Mouse (Mus musculus): ENCODE data around the gene Upf1. TPM values are rescaled to one million over a fixed set of nuclear protein-coding genes. Genes with fewer than 3 reads are reported as not detected.

The Upf1 gene
- polyA plus RNA-seq, 1 experiment from 2014 or later = 34.2 TPM

DNA sequence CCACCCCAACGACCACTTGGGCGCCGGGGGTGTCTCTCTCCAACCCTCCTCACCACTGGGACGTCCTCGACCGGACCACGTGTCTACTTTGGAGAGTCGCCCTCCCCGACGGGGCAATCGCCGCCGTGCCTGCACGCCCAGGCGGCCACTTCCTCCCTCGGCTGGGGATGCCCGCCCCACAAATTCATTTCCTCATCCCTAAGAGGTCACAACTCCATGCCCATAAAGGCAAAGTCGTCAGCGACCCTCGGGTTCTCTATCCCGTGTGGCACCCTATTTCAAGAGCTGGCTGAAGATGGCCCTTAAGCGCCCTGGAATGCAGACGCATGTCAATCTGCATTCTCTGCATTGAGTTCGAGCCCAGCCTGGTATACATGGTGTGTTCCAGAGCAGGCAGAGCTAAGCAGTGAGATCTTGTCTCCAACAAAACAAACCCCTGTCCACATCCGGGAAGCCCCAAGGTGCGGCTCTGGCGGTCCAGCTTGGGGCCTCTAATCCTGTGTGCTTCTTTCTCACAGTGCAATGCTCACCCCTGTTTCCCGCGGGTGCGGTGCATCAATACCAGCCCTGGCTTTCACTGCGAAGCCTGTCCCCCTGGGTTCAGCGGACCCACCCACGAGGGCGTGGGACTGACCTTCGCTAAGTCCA is 22.3 kb upstream of the Upf1 start:
- no peaks in the 10 kb centered on the region for H3K9me3 ChIP-seq (replicated peaks)
- H3K9ac ChIP-seq = no peak overlapping the region
- peaks cover 30% of the 10 kb centered on the region for H3K4me1 ChIP-seq
- no peaks in the 10 kb centered on the region for H3K36me3 ChIP-seq
- peak overlapping the region; percentile 36 for H3K4me3 ChIP-seq
- 8% methylated on average over 35 of the region's 35 CpGs for WGBS
- ATAC-seq (ENCODE audit: low FRiP score) = 0 out of 2 replicates have a peak, but pooled peaks have one; percentile 1
- no peak overlapping the region for H3K4me2 ChIP-seq (replicated peaks)
- H3K27ac ChIP-seq = no peak overlapping the region
- H3K27me3 ChIP-seq = peaks cover 94% of the 10 kb centered on the region

- Histone ChIP-seq H3K4me3 (peak overlapping the region; percentile 36), H3K27ac (no peak overlapping the region), H3K36me3 (no peaks in the 10 kb centered on the region), H3K9me3 (replicated peaks) (no peaks in the 10 kb centered on the region), H3K27me3 (peaks cover 90% of the 10 kb centered on the region), H3K4me1 (peaks cover 30% of the 10 kb centered on the region), H3K4me2 (replicated peaks) (peak overlapping the region; percentile 51), H3K9ac (no peak overlapping the region; the same call in 1 of the 2 replicates)
- ATAC-seq (ENCODE audit: low FRiP score) = peak; percentile 66
- WGBS = 1% methylated on average over 53 of the region's 53 CpGs
These were observed 21.3 kb upstream of the Upf1 start for GRCm38 (mm10) chr8:70374318-70374927.

DNA sequence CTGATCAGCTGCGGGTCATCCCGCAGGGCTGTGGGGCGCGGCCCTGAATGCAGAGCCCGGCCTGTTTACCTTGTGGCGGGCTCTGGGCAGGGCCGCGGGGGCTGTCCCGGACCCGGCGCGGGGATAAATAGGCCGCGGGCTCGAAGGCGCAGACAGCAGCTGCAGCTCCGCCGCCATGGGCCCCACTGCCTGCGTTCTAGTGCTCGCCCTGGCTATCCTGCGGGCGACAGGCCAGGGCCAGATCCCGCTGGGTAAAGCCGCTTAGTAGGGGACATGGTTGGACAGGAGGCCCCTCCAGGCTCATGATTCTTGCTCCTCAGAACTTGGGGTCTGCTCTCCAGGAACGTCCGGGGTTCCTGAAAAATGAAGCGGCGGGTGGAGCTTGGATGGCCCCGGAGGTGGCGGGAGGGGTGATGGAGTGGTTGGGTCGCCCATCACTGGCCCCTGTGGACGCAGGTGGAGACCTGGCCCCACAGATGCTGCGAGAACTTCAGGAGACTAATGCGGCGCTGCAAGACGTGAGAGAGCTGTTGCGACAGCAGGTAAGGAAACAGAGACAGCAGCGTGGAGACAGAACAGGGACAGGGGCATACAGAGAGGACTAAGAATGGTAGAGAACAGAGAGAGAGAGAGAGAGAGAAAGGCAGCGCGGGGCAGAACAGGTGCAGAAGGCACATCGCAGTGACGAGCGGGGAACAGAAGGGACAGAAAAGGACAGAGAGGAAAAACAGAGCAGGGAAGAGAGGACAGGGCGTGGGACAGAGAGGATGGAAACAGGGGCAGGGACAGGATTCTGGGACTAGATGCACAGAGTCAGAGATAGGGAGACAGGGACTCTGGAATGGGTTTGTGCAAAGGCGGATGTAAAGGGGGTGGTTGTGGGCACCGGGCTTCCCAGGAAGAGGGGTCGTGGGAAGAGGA is 20.6 kb upstream of the Upf1 start, which contains the start of gene Comp:
Gene Comp, plus strand, starts transcription at position 162 of the 921 bp plus-strand sequence.
- H3K27me3 ChIP-seq = peaks cover 83% of the 10 kb centered on the region
- peaks cover 30% of the 10 kb centered on the region for H3K4me1 ChIP-seq
- WGBS = 3% methylated on average over 47 of the region's 47 CpGs
- no peak within 1 kb of the TSS for H3K27ac ChIP-seq
- peak within 1 kb of the TSS; percentile 39; the same call in 1 of the 2 replicates for H3K9ac ChIP-seq
- ATAC-seq (ENCODE audit: low FRiP score) = no peak
- H3K4me3 ChIP-seq = peak within 1 kb of the TSS; percentile 36
- no peaks in the 10 kb centered on the region for H3K36me3 ChIP-seq
- H3K9me3 ChIP-seq (replicated peaks) = no peaks in the 10 kb centered on the region
- peak within 1 kb of the TSS; percentile 51 for H3K4me2 ChIP-seq (replicated peaks)

GRCm38 (mm10) chr8:70371951-70372350 is 18.9 kb upstream of the Upf1 start:
- Histone ChIP-seq H3K36me3 (no peaks in the 10 kb centered on the region), H3K4me1 (peaks cover 30% of the 10 kb centered on the region), H3K9ac (peak overlapping the region; percentile 18; the same call in 1 of the 2 replicates), H3K4me2 (replicated peaks) (no peak overlapping the region), H3K27me3 (peaks cover 69% of the 10 kb centered on the region), H3K4me3 (no peak overlapping the region), H3K9me3 (replicated peaks) (no peaks in the 10 kb centered on the region), H3K27ac (no peak overlapping the region)
- no peak for ATAC-seq (ENCODE audit: low FRiP score)
- 36% methylated on average over 6 of the region's 6 CpGs for WGBS

DNA sequence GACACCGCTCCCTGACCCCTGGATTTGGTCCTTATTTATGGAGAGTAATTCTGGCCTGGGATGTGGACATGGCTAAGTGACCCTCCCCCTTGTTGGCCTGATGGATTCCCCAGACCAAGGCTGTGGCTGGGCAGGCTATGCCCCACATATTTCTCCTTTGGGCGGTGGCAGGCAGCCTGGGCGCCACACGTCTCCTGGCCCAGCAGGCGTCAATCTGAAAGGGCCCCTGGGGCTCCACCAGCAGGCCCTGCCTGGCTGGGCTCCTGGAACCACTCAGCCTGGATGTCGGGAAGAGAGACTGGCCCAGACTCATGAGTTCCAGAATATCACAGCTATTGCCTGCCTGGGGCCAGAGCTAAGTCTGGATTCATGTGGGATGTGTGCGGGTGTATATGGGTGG is 17.4 kb upstream of the Upf1 start:
- H3K4me3 ChIP-seq = no peak overlapping the region
- H3K9ac ChIP-seq = no peak overlapping the region
- H3K4me2 ChIP-seq (replicated peaks) = no peak overlapping the region
- no peaks in the 10 kb centered on the region for H3K36me3 ChIP-seq
- no peaks in the 10 kb centered on the region for H3K9me3 ChIP-seq (replicated peaks)
- WGBS = 78% methylated on average over 7 of the region's 7 CpGs
- H3K27me3 ChIP-seq = peaks cover 59% of the 10 kb centered on the region
- no peak overlapping the region for H3K27ac ChIP-seq
- H3K4me1 ChIP-seq = peaks cover 19% of the 10 kb centered on the region
- ATAC-seq (ENCODE audit: low FRiP score) = no peak

- ATAC-seq (ENCODE audit: low FRiP score) = no peak
- Histone ChIP-seq H3K4me1 (no peaks in the 10 kb centered on the region), H3K27me3 (peaks cover 20% of the 10 kb centered on the region), H3K4me3 (no peak overlapping the region), H3K4me2 (replicated peaks) (no peak overlapping the region), H3K27ac (no peak overlapping the region), H3K9me3 (replicated peaks) (no peaks in the 10 kb centered on the region), H3K36me3 (no peaks in the 10 kb centered on the region), H3K9ac (no peak overlapping the region)
- WGBS = 69% methylated on average over 5 of the region's 5 CpGs
These were observed 13.5 kb upstream of the Upf1 start for GRCm38 (mm10) chr8:70366588-70366987.

GRCm38 (mm10) chr8:70364066-70364465 is 11.0 kb upstream of the Upf1 start:
- H3K36me3 ChIP-seq = no peaks in the 10 kb centered on the region
- no peak overlapping the region for H3K9ac ChIP-seq
- no peaks in the 10 kb centered on the region for H3K4me1 ChIP-seq
- H3K9me3 ChIP-seq (replicated peaks) = no peaks in the 10 kb centered on the region
- no peak overlapping the region for H3K27ac ChIP-seq
- peaks cover 13% of the 10 kb centered on the region for H3K27me3 ChIP-seq
- H3K4me3 ChIP-seq = no peak overlapping the region
- no peak overlapping the region for H3K4me2 ChIP-seq (replicated peaks)
- WGBS = 17% methylated on average over 5 of the region's 5 CpGs
- ATAC-seq (ENCODE audit: low FRiP score) = no peak

- no peak for ATAC-seq (ENCODE audit: low FRiP score)
- H3K27ac ChIP-seq = no peak overlapping the region
- H3K4me1 ChIP-seq = no peaks in the 10 kb centered on the region
- no peak overlapping the region for H3K4me3 ChIP-seq
- H3K9me3 ChIP-seq (replicated peaks) = no peaks in the 10 kb centered on the region
- 77% methylated on average over 10 of the region's 10 CpGs for WGBS
- no peaks in the 10 kb centered on the region for H3K36me3 ChIP-seq
- H3K27me3 ChIP-seq = peaks cover 6% of the 10 kb centered on the region
- H3K9ac ChIP-seq = peak overlapping the region; percentile 23; the same call in 1 of the 2 replicates
- no peak overlapping the region for H3K4me2 ChIP-seq (replicated peaks)
These were observed 8.5 kb upstream of the Upf1 start for GRCm38 (mm10) chr8:70361484-70362032.

- H3K4me1 ChIP-seq = no peaks in the 10 kb centered on the region
- H3K27me3 ChIP-seq = peaks cover 5% of the 10 kb centered on the region; the same call in 1 of the 2 replicates
- no peak overlapping the region for H3K4me2 ChIP-seq (replicated peaks)
- WGBS = 50% methylated on average over 4 of the region's 4 CpGs
- no peak overlapping the region for H3K4me3 ChIP-seq
- no peak for ATAC-seq (ENCODE audit: low FRiP score)
- no peaks in the 10 kb centered on the region for H3K9me3 ChIP-seq (replicated peaks)
- no peak overlapping the region for H3K9ac ChIP-seq
- H3K36me3 ChIP-seq = no peaks in the 10 kb centered on the region
- no peak overlapping the region for H3K27ac ChIP-seq
These were observed 7.7 kb upstream of the Upf1 start for GRCm38 (mm10) chr8:70360769-70361168.

DNA sequence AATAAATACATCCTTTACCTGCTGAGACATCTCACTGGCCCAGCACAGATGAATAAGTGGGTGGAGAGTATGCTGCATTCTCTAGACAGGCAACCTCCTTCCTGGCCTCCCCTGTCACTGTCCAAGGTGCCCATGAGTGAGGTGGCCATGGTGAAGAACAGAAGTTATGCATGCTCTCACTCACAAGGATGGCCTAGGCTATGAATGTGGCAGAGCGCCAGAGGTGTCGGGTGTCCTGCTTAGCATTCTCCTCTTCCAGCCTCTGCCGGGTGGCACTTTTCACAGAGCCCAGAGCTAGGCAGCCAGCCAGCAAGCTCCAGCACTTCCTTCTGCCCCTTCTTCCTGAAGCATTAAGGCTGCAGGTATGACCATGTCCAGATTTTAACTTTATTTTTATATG is 6.3 kb upstream of the Upf1 start:
- no peak for ATAC-seq (ENCODE audit: low FRiP score)
- H3K27me3 ChIP-seq = peaks cover 5% of the 10 kb centered on the region; the same call in 1 of the 2 replicates
- H3K4me3 ChIP-seq = no peak overlapping the region
- H3K9me3 ChIP-seq (replicated peaks) = no peaks in the 10 kb centered on the region
- WGBS = 45% methylated on average over 3 of the region's 3 CpGs
- H3K4me1 ChIP-seq = no peaks in the 10 kb centered on the region
- no peak overlapping the region for H3K27ac ChIP-seq
- no peaks in the 10 kb centered on the region for H3K36me3 ChIP-seq
- H3K4me2 ChIP-seq (replicated peaks) = no peak overlapping the region
- no peak overlapping the region for H3K9ac ChIP-seq

DNA sequence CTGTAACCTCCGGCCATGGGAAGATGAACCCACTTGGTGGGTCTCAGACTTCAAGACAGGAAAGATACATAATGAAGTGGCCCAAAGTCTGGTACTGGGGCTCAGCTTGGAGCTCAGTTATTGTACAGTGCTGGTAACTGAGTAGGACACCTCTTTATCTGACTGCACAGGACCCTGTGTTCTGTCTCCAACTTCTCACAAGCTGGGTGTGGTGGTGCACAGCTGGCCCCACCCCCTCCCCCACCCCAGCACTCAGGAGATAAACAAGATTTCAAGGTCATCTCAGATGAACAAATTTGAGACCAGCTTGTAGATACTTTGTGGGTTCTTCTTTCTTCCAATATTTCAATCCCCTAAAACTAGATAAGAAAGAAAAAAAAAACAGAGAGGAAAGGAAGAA is 3.0 kb upstream of the Upf1 start:
- Histone ChIP-seq H3K36me3 (no peaks in the 10 kb centered on the region), H3K4me3 (no peak overlapping the region), H3K9ac (no peak overlapping the region), H3K4me1 (peaks cover 19% of the 10 kb centered on the region), H3K4me2 (replicated peaks) (no peak overlapping the region), H3K9me3 (replicated peaks) (no peaks in the 10 kb centered on the region), H3K27ac (no peak overlapping the region), H3K27me3 (peaks cover 5% of the 10 kb centered on the region; the same call in 1 of the 2 replicates)
- WGBS = 79% methylated on average over 1 of the region's 1 CpGs
- no peak for ATAC-seq (ENCODE audit: low FRiP score)

DNA sequence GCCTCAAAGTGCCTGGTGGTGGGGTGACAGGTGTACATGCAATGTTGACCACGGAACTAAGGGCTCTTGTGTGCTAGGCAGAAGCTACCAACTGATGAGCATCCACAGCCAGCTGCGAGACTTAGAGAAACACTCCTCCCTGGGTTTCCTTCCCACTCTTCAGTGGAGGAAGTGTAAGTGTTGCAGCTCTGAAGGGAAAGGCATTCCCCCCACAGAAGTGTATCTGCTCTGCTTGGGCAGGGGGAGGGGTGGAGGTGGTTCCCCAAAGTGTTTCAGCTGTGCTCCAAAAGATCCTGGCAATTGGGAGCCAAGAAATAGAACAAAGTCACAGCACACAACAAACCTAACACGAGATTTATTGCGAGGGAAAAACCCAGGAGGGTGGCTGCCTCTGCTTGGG is 926 bp upstream of the Upf1 start:
- 75% methylated on average over 4 of the region's 4 CpGs for WGBS
- peak overlapping the region; percentile 90 for H3K4me2 ChIP-seq (replicated peaks)
- peak overlapping the region; percentile 55 for H3K9ac ChIP-seq
- H3K9me3 ChIP-seq (replicated peaks) = no peaks in the 10 kb centered on the region
- H3K4me1 ChIP-seq = peaks cover 39% of the 10 kb centered on the region
- no peaks in the 10 kb centered on the region; the same call in 1 of the 2 replicates for H3K27me3 ChIP-seq
- ATAC-seq (ENCODE audit: low FRiP score) = no peak
- H3K27ac ChIP-seq = peak overlapping the region; percentile 86
- H3K36me3 ChIP-seq = peaks cover 10% of the 10 kb centered on the region
- H3K4me3 ChIP-seq = peak overlapping the region; percentile 100

Measured in hindbrain, embryonic 12.5 days (tissue).